Mouse (Mus musculus) kidney, embryonic 16.5 days (tissue): Measurements from ENCODE around the gene Lhfpl3. TPM values are rescaled to one million over a fixed set of nuclear protein-coding genes. Genes with fewer than 3 reads are reported as not detected.

Source experiments
- ATAC-seq: fragments of 200-750 bp; cut with Nextera tagmentation; 2 replicates; pipeline ENCODE4 v1.8.0; 2017; ENCODE audit warnings: moderate TSS enrichment; ENCODE audit not compliant: low FRiP score, low TSS enrichment
- H3K27ac ChIP-seq: fragments of 300-500 bp; sonication (generic); 2 replicates; pipeline ENCODE4 v1.5.1; 2014; ENCODE audit warnings: low read length
- H3K27me3 ChIP-seq: fragments of 300-500 bp; sonication (generic); 2 replicates; pipeline ENCODE4 v1.6.1; 2014; ENCODE audit warnings: low read length, control low read depth, mixed read lengths; ENCODE audit not compliant: insufficient read depth
- H3K36me3 ChIP-seq: fragments of 300-500 bp; sonication (generic); 2 replicates; pipeline ENCODE4 v1.6.1; 2014; ENCODE audit warnings: low read length, control low read depth, mixed read lengths; ENCODE audit not compliant: insufficient read depth
- H3K4me1 ChIP-seq: fragments of 300-500 bp; sonication (generic); 2 replicates; pipeline ENCODE4 v1.6.1; 2014; ENCODE audit warnings: low read length, control low read depth, mixed read lengths; ENCODE audit not compliant: insufficient read depth
- H3K4me2 ChIP-seq: fragments of 300-500 bp; sonication (generic); replicated peaks from 2 replicates; pipeline ENCODE4 v1.6.1; 2014; ENCODE audit warnings: low read depth, low read length
- H3K4me3 ChIP-seq: fragments of 300-500 bp; sonication (generic); 2 replicates; pipeline ENCODE4 v1.5.1; 2014; ENCODE audit warnings: mild to moderate bottlenecking, low read length
- H3K9ac ChIP-seq: fragments of 300-500 bp; sonication (generic); replicated peaks from 2 replicates; pipeline ENCODE4 v1.6.1; 2014; ENCODE audit warnings: low read length
- H3K9me3 ChIP-seq: fragments of 300-500 bp; sonication (generic); 2 replicates; pipeline ENCODE4 v1.6.1; 2016; ENCODE audit warnings: low read length, control low read depth
- WGBS: fragments of 180-500 bp; shearing (Covaris S2); extraction: QIAGEN DNeasy Blood & Tissue Kit; methylation state at CpG from one replicate; pipeline ENCODE4 v1.1.7; 2014; 5-methylcytosine and 5-hydroxymethylcytosine counted together
- polyA plus RNA-seq: library from polyadenylated mRNA; unstranded; fragments of >200 nt; fragmentation: Nextera tagmentation; extraction: Ambion mirVana; gene quantifications from 2 replicates; pipeline ENCODE4 v1.2.1, GENCODE M21; 2015

The Lhfpl3 gene
- polyA plus RNA-seq, 1 experiment from 2014 or later: 0.40 TPM

DNA sequence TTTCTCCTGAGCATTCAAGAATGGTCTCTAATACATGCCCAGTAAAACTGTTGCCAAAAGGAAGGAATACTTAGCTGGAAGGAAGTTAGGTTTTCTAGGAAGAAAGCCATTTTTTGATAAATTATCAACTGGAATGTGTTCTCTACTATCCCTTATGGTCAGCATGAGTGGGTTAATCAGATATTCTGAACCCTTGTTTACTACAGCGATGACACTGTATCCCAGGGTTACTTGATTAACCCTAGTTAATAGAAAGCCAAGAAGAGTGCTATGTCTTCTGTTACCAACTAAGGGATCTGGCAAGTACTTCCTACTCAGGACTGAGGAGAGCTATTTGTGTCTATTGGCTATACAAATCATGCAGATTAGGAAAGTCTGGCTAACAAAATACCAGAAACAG is 349.0 kb downstream of the Lhfpl3 start:
- Histone ChIP-seq H3K4me1 (no peaks in the 10 kb centered on the region), H3K4me3 (no peak overlapping the region), H3K4me2 (no peak overlapping the region), H3K36me3 (no peaks in the 10 kb centered on the region), H3K27ac (no peak overlapping the region), H3K9ac (no peak overlapping the region), H3K27me3 (no peaks in the 10 kb centered on the region), H3K9me3 (no peaks in the 10 kb centered on the region)
- ATAC-seq: 0 out of 2 replicates have a peak, but pooled peaks have one; percentile 19
- 70% methylated on average over 1 of the region's 1 CpGs for WGBS

DNA sequence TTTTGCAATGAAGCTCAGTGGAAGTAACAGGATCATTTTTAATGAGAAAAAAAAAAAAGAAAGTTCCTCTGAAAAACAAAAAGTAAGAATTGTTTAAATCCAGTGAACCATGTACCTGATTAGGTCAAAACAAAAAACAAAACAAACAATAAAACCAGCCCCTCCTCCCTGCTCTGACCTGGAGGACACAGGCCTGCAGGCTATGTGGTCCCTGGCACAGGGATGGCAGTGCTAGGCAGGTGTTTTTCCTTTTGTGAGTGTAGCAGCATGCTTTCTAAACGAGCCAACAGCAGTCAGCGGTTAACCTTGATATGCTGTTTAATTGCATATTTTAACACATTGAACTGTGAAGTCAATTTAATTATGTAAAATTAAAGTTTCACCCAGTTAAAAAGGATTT is 360.7 kb downstream of the Lhfpl3 start:
- Histone ChIP-seq H3K9ac (no peak overlapping the region), H3K4me3 (no peak overlapping the region), H3K27ac (no peak overlapping the region), H3K36me3 (no peaks in the 10 kb centered on the region), H3K4me2 (no peak overlapping the region), H3K27me3 (no peaks in the 10 kb centered on the region), H3K4me1 (no peaks in the 10 kb centered on the region), H3K9me3 (no peaks in the 10 kb centered on the region)
- ATAC-seq: no peak
- 60% methylated on average over 2 of the region's 2 CpGs for WGBS

DNA sequence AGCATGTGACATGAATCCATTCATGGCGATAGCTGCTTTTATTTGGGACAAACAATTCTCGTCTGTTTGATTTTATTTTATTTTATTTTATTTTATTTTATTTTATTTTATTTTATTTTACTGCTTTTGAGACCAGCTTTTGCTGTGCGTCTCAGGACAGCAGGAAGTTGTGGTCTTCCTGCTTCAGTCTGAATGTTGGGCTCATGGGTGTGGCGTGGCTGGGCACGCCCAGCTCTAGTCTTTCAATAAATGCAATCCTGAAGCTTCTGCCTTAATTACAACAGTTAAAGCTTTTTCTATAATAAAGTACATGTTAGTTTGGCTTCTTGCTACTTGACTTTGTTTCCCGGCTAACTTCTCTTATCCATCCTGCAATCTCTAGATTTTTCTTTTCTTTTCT is 365.4 kb downstream of the Lhfpl3 start:
- no peak for ATAC-seq
- Histone ChIP-seq H3K36me3 (no peaks in the 10 kb centered on the region), H3K9ac (no peak overlapping the region), H3K4me1 (no peaks in the 10 kb centered on the region), H3K9me3 (no peaks in the 10 kb centered on the region), H3K27ac (no peak overlapping the region), H3K27me3 (no peaks in the 10 kb centered on the region), H3K4me2 (no peak overlapping the region), H3K4me3 (no peak overlapping the region)
- WGBS: 84% methylated on average over 6 of the region's 6 CpGs

DNA sequence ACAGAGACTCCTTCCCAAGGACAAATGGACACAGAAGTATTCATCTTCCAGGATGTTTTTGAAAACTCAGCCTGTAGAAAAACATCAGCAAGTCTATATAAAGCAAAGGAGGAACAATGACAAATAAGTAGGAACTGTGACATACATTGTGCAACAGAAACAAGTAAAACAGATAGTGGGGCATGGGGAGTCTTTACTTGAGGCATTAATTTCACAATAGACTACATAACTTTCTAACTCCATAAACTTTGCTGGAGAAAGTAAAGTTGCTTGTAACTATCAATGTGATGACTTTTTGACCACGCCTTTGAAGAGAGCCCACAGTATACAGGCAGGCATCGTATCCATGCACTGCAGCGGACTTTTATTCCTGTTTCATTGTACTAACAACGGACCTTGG is 368.4 kb downstream of the Lhfpl3 start:
- Histone ChIP-seq H3K9me3 (no peaks in the 10 kb centered on the region), H3K4me3 (no peak overlapping the region), H3K36me3 (no peaks in the 10 kb centered on the region), H3K4me2 (no peak overlapping the region), H3K27me3 (no peaks in the 10 kb centered on the region), H3K9ac (no peak overlapping the region), H3K4me1 (no peaks in the 10 kb centered on the region), H3K27ac (no peak overlapping the region)
- no peak for ATAC-seq
- WGBS: 88% methylated on average over 4 of the region's 4 CpGs

DNA sequence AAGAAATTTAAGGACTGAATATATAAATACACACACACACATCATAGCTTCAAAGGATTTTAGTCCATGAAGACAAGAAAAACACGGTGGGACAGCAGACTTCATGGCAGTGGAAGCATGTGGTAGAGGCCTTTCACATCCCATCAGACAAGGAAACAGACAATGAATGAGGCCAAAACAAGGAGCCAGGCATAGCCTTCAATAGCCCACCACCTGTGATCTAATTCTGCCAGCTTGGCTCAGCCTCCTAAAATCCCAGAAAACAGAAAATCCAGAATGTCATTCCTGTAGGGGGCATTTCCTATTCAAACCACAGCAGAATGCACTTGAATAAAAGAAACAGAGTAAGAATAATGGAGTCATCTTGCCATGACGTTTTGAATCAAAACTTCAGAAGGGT is 381.0 kb downstream of the Lhfpl3 start:
- Histone ChIP-seq H3K9ac (no peak overlapping the region), H3K4me2 (no peak overlapping the region), H3K4me1 (no peaks in the 10 kb centered on the region), H3K36me3 (no peaks in the 10 kb centered on the region), H3K4me3 (no peak overlapping the region), H3K27me3 (no peaks in the 10 kb centered on the region), H3K9me3 (no peaks in the 10 kb centered on the region), H3K27ac (no peak overlapping the region)
- 69% methylated on average over 2 of the region's 2 CpGs for WGBS
- no peak for ATAC-seq

DNA sequence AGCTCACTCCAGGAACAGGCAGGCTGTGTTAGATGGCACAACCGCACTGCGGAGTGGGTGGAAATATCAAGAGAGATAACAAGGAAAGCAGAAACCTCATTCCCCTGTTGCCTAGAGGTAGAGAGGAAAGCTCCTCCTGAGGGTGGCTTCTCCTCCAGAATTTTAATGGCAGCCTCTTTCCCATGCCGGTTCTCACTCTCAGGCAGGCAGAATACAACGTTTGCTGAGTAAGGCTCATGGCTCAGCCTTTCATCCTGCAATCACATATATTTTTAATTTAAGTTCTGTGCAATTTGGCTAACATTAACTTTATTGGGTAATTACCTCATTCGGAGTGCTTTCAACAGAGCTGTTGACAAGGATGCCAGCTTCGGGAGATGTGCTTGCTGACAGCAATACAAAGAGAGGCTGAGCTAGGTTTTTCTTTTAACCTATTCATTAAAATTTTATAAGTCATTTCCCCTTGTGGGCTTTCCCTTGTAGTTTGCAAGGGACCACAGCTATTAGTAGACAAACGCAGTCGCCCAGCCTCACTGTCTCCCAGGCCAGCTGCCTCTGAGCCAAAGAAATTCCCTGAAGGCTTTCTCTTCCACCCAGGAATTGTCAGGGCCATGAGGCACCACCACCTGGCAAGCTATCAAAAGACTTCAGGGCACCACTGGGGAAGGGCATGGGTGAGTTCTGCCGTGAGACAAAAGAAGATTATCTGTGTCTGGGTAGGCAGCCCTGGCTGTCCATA is 394.5 kb downstream of the Lhfpl3 start:
- no peak overlapping the region for H3K27ac ChIP-seq
- no peaks in the 10 kb centered on the region for H3K27me3 ChIP-seq
- H3K4me3 ChIP-seq: no peak overlapping the region
- H3K9me3 ChIP-seq: peaks cover 5% of the 10 kb centered on the region; the same call in 1 of the 2 replicates
- ATAC-seq: no peak
- no peaks in the 10 kb centered on the region for H3K4me1 ChIP-seq
- no peaks in the 10 kb centered on the region for H3K36me3 ChIP-seq
- H3K4me2 ChIP-seq: no peak overlapping the region
- H3K9ac ChIP-seq: no peak overlapping the region
- 44% methylated on average over 9 of the region's 9 CpGs for WGBS

DNA sequence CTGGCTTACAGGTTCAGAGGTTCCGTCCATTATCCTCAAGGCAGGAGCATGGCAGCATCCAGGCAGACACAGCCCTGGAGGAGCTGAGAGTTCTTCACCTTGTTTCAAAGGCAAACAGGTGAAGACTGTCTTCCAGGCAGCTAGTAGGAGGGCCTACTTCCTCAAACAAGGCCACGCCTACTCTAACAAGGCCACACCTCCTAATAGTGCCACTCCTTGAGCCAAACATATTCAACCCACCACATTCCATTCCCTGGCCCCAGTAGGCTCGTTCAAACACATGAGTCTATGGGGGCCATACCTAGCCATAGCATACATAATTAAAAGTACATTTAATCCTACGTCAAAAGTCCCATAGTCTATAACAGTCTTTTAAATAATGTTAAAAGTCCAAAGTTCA is 407.4 kb downstream of the Lhfpl3 start:
- Histone ChIP-seq H3K27me3 (no peaks in the 10 kb centered on the region), H3K27ac (no peak overlapping the region), H3K9ac (no peak overlapping the region), H3K4me2 (no peak overlapping the region), H3K4me1 (no peaks in the 10 kb centered on the region), H3K9me3 (no peaks in the 10 kb centered on the region), H3K4me3 (no peak overlapping the region), H3K36me3 (no peaks in the 10 kb centered on the region)
- ATAC-seq: no peak
- WGBS: 92% methylated on average over 4 of the region's 4 CpGs

DNA sequence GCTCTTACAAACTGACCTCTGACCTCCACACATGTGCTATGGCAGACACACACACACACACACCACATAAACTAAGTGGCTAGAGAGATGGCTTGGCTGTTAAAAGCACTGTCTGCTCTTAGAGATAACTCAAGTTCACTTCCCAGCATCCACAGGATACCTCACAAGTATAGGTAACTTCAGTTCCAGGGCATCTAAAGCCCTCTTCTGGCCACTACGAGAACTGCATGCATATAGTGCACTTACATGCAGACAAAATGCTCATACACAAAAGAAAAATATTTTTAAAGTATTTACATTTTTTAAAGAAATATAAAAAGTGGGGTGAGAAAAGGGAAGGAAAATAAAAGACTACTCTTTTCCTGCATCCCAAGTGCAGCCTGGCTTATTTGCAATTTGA is 408.6 kb downstream of the Lhfpl3 start:
- no peaks in the 10 kb centered on the region for H3K27me3 ChIP-seq
- no peak for ATAC-seq
- H3K9ac ChIP-seq: no peak overlapping the region
- no peaks in the 10 kb centered on the region for H3K4me1 ChIP-seq
- WGBS: 97% methylated on average over 1 of the region's 1 CpGs
- no peak overlapping the region for H3K4me3 ChIP-seq
- no peaks in the 10 kb centered on the region for H3K36me3 ChIP-seq
- no peak overlapping the region for H3K27ac ChIP-seq
- no peak overlapping the region for H3K4me2 ChIP-seq
- no peaks in the 10 kb centered on the region for H3K9me3 ChIP-seq

DNA sequence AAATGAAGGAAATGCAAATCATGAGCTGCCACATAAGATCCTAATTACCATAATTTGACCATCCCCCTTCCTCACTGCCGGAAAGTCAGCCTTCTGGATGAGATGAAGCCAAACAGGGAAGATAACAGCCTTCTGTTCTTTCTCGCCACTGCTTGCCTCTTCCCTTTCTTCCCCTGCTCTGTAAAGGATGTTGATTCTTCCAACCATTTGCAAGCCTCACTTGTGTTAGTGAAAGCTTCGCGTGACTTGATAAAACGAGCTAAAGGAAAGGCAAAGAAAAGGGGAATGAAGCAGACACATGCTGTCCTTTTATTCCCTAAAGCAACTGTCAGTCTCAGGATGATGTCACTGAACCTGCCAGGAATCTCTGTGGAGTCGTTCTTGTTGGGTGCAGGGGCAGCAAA is 420.1 kb downstream of the Lhfpl3 start:
- 34% methylated on average over 6 of the region's 6 CpGs for WGBS
- Histone ChIP-seq H3K9ac (no peak overlapping the region), H3K27me3 (no peaks in the 10 kb centered on the region), H3K27ac (no peak overlapping the region), H3K4me2 (no peak overlapping the region), H3K4me3 (no peak overlapping the region), H3K4me1 (no peaks in the 10 kb centered on the region), H3K36me3 (no peaks in the 10 kb centered on the region), H3K9me3 (no peaks in the 10 kb centered on the region)
- ATAC-seq: no peak

DNA sequence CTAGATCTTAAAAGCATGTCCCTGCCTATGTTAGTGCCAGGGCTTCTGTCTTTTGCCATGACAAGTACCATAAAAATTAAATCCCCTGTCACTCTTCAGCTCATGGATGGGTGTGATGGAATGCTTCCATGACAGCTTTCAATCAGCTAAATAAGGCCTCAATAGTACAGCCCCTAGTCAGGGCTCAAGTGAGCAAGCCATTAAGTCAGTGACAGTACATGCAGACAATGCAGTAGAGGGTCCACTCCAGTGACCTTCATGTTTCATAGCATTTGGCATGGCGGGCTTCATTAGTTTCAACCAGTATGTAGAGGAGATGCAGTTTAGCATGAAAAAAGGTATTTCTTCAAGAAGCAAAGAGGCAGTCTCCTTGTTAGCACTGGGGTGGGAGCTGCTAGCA is 420.8 kb downstream of the Lhfpl3 start:
- no peak for ATAC-seq
- H3K27me3 ChIP-seq: no peaks in the 10 kb centered on the region

More for the DNA sequence above, 420.8 kb downstream of the Lhfpl3 start:
- Histone ChIP-seq H3K9me3 (no peaks in the 10 kb centered on the region), H3K4me1 (no peaks in the 10 kb centered on the region), H3K27ac (no peak overlapping the region), H3K9ac (no peak overlapping the region), H3K4me2 (no peak overlapping the region), H3K36me3 (no peaks in the 10 kb centered on the region), H3K4me3 (no peak overlapping the region)
- WGBS: 88% methylated on average over 1 of the region's 1 CpGs
